Mouse (Mus musculus) kidney, postnatal 0 days (tissue): ENCODE results near the gene Olfr303. TPM values are rescaled to one million over a fixed set of nuclear protein-coding genes. Genes with fewer than 3 reads are reported as not detected.
"Not testable (repeated sequence)": the region's sequence is repeated elsewhere in the genome, so short reads cannot be mapped to it uniquely, and the experiment has no call there.

Experiments
- ATAC-seq: fragments of 200-750 bp; cut with Nextera tagmentation; replicated peaks from 2 replicates; pipeline ENCODE4 v1.8.0; 2017; ENCODE audit warnings: low read depth, moderate number of reproducible peaks, moderate TSS enrichment, moderate library complexity; ENCODE audit not compliant: low FRiP score
- DNase-seq: peaks from one replicate; pipeline ENCODE4 v3.0.0-alpha.2; 2016; ENCODE audit warnings: low spot score
- H3K27ac ChIP-seq: fragments of 300-500 bp; sonication (generic); 2 replicates; pipeline ENCODE4 v1.5.1; 2014; ENCODE audit warnings: mild to moderate bottlenecking
- H3K27me3 ChIP-seq: fragments of 300-500 bp; sonication (generic); 2 replicates; pipeline ENCODE4 v1.6.1; 2014; ENCODE audit warnings: low read length, mixed read lengths; ENCODE audit not compliant: insufficient read depth
- H3K36me3 ChIP-seq: fragments of 300-500 bp; sonication (generic); 2 replicates; pipeline ENCODE4 v1.6.1; 2014; ENCODE audit warnings: low read length, mixed read lengths; ENCODE audit not compliant: insufficient read depth
- H3K4me1 ChIP-seq: fragments of 300-500 bp; sonication (generic); replicated peaks from 2 replicates; pipeline ENCODE4 v1.6.1; 2014; ENCODE audit warnings: antibody characterized with exemption, low read length, mixed read lengths; ENCODE audit not compliant: insufficient read depth
- H3K4me2 ChIP-seq: fragments of 300-500 bp; sonication (generic); 2 replicates; pipeline ENCODE4 v1.6.1; 2014; ENCODE audit warnings: mild to moderate bottlenecking, low read length, moderate library complexity, mixed read lengths
- H3K4me3 ChIP-seq: fragments of 300-500 bp; sonication (generic); replicated peaks from 2 replicates; pipeline ENCODE4 v1.5.1; 2014; ENCODE audit warnings: low read depth, low read length
- H3K9ac ChIP-seq: fragments of 300-500 bp; sonication (generic); 2 replicates; pipeline ENCODE4 v1.6.1; 2014; ENCODE audit warnings: low read depth, low read length
- H3K9me3 ChIP-seq: fragments of 300-500 bp; sonication (generic); replicated peaks from 2 replicates; pipeline ENCODE4 v1.6.1; 2016; ENCODE audit warnings: low read length, inconsistent platforms, mixed read lengths
- CTCF ChIP-seq: IDR thresholded peaks from 2 replicates; pipeline ENCODE4 v1.5.1; 2016; ENCODE audit warnings: antibody characterized with exemption, low read depth, mild to moderate bottlenecking, moderate library complexity
- WGBS: fragments of 180-500 bp; shearing (Covaris S2); extraction: QIAGEN DNeasy Blood & Tissue Kit; methylation state at CpG from one replicate; pipeline ENCODE4 v1.1.7; 2014; 5-methylcytosine and 5-hydroxymethylcytosine counted together
- polyA plus RNA-seq: library from polyadenylated mRNA; unstranded; fragments of >200 nt; fragmentation: Nextera tagmentation; extraction: Ambion mirVana; gene quantifications from 2 replicates; pipeline ENCODE4 v1.2.1, GENCODE M21; 2015

Olfr303 gene
- polyA plus RNA-seq, result not detected in 2 replicates

DNA sequence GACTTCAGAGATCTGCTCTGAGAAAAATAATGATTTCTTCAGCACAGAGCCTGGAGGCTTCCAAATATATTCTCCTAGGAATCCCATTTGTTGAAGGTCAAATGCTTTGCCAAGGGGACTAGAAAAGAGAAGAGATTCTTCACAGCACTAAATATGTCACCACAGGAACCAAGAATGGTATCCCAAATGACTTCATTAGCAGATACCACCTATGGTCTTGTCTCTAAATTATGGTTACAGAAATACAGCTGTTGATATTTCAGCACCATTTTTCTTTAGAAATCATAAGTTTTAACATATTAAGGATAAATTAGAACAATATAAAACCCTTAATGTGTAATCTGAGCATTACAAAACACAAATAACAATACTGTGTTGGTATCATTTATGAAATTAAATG, at the start of gene Olfr303:
Gene Olfr303, minus strand, starts transcription at position 101 of the 400 bp plus-strand sequence.
- DNase-seq, result no peak
- Histone ChIP-seq H3K4me1 (no peaks in the 10 kb centered on the region), H3K27me3 (no peaks in the 10 kb centered on the region), H3K27ac (no peak within 1 kb of the TSS), H3K9ac (no peak within 1 kb of the TSS), H3K4me2 (no peak within 1 kb of the TSS), H3K4me3 (no peak within 1 kb of the TSS), H3K36me3 (no peaks in the 10 kb centered on the region), H3K9me3 (no peaks in the 10 kb centered on the region)
- TF ChIP-seq CTCF, result no peak
- ATAC-seq, result no peak

DNA sequence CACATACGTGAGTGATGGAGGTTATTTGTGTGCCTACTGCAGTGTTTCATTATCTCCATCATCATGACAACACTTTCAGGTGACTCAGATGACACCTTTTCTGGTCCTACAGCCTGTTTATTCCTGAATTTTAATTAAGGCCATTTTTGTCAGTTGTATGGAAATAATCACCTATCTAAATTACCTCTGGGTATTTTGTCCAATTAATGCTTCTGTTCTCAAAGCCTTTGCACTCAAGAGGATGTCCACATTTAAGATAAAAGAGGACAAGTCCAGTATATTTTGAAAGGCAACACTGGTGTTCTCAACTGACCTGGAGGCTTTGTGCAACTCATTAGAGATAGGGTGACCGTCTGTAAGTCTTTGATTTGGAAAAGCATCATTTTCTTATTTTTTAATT, 6.0 kb upstream of the Olfr303 start, which contains the start of gene Olfr301:
Gene Olfr301, plus strand, starts transcription at position 301 of the 400 bp plus-strand sequence.
- Histone ChIP-seq H3K4me3 (no peak within 1 kb of the TSS), H3K9ac (no peak within 1 kb of the TSS), H3K4me1 (no peaks in the 10 kb centered on the region), H3K9me3 (no peaks in the 10 kb centered on the region), H3K27me3 (no peaks in the 10 kb centered on the region), H3K36me3 (no peaks in the 10 kb centered on the region), H3K27ac (no peak within 1 kb of the TSS), H3K4me2 (no peak within 1 kb of the TSS)
- no peak for TF ChIP-seq CTCF
- DNase-seq, result no peak
- ATAC-seq, result no peak
- 85% methylated on average over 2 of the region's 2 CpGs for WGBS

DNA sequence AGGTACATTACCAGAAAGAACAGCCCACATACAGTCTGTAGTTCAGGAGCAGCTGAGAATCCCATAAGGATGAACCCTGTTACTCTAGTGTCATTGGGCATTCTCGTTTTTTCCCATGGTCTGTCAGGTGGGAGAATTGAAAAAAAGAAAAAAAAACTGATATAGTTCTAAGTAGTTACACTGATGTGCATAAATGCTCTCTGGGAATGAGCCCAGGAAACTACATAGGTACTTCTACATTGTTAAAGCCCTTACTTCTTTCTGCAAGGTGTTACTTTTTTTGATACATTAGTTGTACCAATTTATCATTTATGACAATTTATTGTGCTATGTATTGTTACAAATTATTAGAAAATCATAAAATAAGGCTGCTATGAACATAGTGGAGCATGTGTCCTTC, 11.0 kb downstream of the Olfr303 start, which contains the start of gene Olfr304:
Gene Olfr304, minus strand, starts transcription at position 101 of the 400 bp plus-strand sequence.
- TF ChIP-seq CTCF, result no peak
- Histone ChIP-seq H3K27me3 (no peaks in the 10 kb centered on the region), H3K4me3 (no peak within 1 kb of the TSS), H3K36me3 (no peaks in the 10 kb centered on the region), H3K27ac (no peak within 1 kb of the TSS), H3K9ac (no peak within 1 kb of the TSS), H3K9me3 (no peaks in the 10 kb centered on the region), H3K4me1 (no peaks in the 10 kb centered on the region), H3K4me2 (no peak within 1 kb of the TSS)
- no peak for DNase-seq
- no peak for ATAC-seq
- 55% methylated on average over 1 of the region's 1 CpGs for WGBS

DNA sequence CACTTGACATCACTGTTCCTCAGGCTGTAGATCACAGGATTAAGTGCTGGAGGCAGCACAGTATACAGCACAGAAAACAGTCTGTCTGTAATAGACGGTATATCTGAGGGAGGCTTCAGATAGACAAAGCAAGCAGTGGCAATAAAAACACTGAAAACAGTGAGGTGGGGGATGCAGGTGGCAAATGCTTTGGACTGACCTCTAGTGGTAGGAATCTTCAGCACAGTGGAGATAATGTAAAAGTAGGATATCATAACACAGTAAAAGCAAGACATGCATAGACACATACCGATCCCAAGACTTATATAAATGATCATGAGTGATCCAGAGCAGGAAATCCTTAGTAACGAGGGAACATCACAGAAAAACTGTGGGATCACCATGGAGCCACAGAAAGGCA, 11.8 kb downstream of the Olfr303 start:
- TF ChIP-seq CTCF, result peak; percentile 48; the same call in 1 of the 2 replicates
- no peak overlapping the region for H3K27ac ChIP-seq
- no peak overlapping the region for H3K9ac ChIP-seq
- no peak for ATAC-seq
- WGBS, result 60% methylated on average over 3 of the region's 3 CpGs
- H3K36me3 ChIP-seq, result no peaks in the 10 kb centered on the region
- H3K4me1 ChIP-seq, result no peaks in the 10 kb centered on the region
- H3K27me3 ChIP-seq, result no peaks in the 10 kb centered on the region
- no peaks in the 10 kb centered on the region for H3K9me3 ChIP-seq
- no peak overlapping the region for H3K4me2 ChIP-seq
- no peak overlapping the region for H3K4me3 ChIP-seq
- DNase-seq, result no peak

DNA sequence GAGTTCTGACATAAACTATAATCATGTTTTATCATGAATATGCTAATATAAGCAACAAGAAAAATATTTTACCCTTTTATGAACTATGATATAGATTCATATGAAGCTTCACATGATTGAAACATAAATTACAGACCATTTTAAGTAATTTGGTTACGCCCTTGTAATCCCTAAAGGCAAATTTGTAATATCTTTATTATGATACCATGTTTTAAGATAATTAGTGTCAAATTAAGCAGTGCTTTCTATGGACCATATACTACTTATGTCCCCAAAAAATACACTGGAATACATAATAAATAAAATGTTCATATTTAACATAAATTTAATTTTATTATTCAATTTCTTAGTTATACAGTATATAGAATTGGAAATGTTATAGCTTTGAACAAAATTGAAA, 30.8 kb downstream of the Olfr303 start, which contains the start of gene Olfr305:
Gene Olfr305, minus strand, starts transcription at position 101 of the 400 bp plus-strand sequence.
- no peak within 1 kb of the TSS for H3K4me3 ChIP-seq

DNA sequence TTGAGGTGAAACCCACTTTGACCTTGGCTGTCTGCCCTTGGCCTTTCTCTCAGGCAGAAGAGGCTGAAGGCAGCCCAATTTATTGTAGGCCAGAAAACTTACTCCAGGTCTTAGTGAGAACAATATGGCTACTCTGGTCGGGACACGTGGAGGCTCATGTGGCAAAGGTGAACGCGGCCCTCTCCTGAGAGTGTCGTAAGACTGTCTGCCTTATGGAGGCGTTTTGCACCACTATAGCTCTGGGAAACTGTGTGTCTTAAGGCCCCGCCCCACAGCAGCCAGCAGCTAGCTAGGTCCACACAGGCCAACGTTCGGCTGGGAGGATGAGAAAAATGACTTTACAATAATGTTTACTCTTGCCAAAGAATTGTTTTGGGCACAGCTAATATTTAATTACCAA, 51.3 kb downstream of the Olfr303 start:
- 88% methylated on average over 9 of the region's 9 CpGs for WGBS

More for the DNA sequence above, 30.8 kb downstream of the Olfr303 start, which contains the start of gene Olfr305:
- H3K4me1 ChIP-seq, result no peaks in the 10 kb centered on the region
- H3K9me3 ChIP-seq, result no peaks in the 10 kb centered on the region
- WGBS, result 74% methylated on average over 1 of the region's 1 CpGs
- H3K27ac ChIP-seq, result no peak within 1 kb of the TSS
- ATAC-seq (no peak), DNase-seq (no peak)
- no peak for TF ChIP-seq CTCF
- no peaks in the 10 kb centered on the region for H3K36me3 ChIP-seq
- H3K27me3 ChIP-seq, result no peaks in the 10 kb centered on the region
- H3K4me2 ChIP-seq, result no peak within 1 kb of the TSS
- H3K9ac ChIP-seq, result no peak within 1 kb of the TSS

DNA sequence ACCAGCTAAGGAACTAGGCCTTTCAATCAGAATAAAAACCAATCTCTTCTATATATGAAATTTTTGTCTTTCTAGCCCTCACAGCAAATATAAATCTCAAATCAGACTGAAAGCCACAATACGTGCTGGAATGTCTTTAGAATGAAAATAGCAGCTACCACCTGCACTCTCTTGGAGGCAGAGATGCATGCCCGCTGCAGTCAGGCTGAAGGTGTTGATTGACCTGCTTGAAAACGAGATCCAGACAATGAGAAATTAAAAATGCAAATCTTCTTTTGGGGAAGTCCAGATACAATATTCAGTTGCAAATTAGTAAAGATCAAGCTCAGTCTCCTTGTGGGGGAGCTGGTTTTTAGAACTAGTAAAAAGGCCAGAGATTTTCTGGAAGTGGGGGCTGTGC, 53.3 kb downstream of the Olfr303 start:
- no peak for TF ChIP-seq CTCF
- ATAC-seq, result no peak
- no peak overlapping the region for H3K4me3 ChIP-seq
- no peak overlapping the region for H3K4me2 ChIP-seq
- H3K27me3 ChIP-seq, result no peaks in the 10 kb centered on the region
- no peak overlapping the region for H3K27ac ChIP-seq
- H3K36me3 ChIP-seq, result no peaks in the 10 kb centered on the region
- no peak overlapping the region for H3K9ac ChIP-seq
- 72% methylated on average over 3 of the region's 3 CpGs for WGBS
- H3K4me1 ChIP-seq, result no peaks in the 10 kb centered on the region
- DNase-seq, result no peak
- H3K9me3 ChIP-seq, result no peaks in the 10 kb centered on the region

More for the DNA sequence above, 51.3 kb downstream of the Olfr303 start:
- not testable (repeated sequence) for H3K27me3 ChIP-seq, H3K27ac ChIP-seq, H3K36me3 ChIP-seq, H3K4me3 ChIP-seq, H3K4me1 ChIP-seq, ATAC-seq, H3K9ac ChIP-seq, H3K4me2 ChIP-seq, H3K9me3 ChIP-seq, DNase-seq
